Mouse (Mus musculus) erythroblast, adult 5-6 weeks (primary cell): ENCODE results near the gene Ppp1r3e. TPM values are rescaled to one million over a fixed set of nuclear protein-coding genes. Genes with fewer than 3 reads are reported as not detected.
A peak's percentile ranks its signal among the peaks of the same experiment; 100 is the strongest.

Experiments used
- ATAC-seq: replicated peaks from 2 replicates; pipeline ENCODE4 v1.8.0; 2016; ENCODE audit warnings: moderate number of reproducible peaks, mild to moderate bottlenecking, moderate TSS enrichment, inconsistent platforms; ENCODE audit not compliant: poor library complexity, low FRiP score, severe bottlenecking
- total RNA-seq, 2 experiments: library from RNA; stranded (forward) in 1 of 2; stranded (reverse) in 1 of 2; fragments of 150-400 nt in 1 of 2; fragments of 200-764, 138-1000 nt in 1 of 2; gene quantifications; 2 replicates each; pipeline versions ENCODE4 v1.2.3 to v1.2.4; 2015 to 2017; ENCODE audit warnings: low replicate concordance in 2 of 2

The Ppp1r3e gene
- total RNA-seq, 2 experiments from 2014 or later = 3.7 TPM; not detected in 1

- ATAC-seq = no peak
Observed at GRCm38 (mm10) chr14:54884022-54884712, 6.8 kb upstream of the Ppp1r3e start.

GRCm38 (mm10) chr14:54883154-54884021 is 6.0 kb upstream of the Ppp1r3e start, which contains the start of the genes Bcl2l2 and Gm20521:
Gene Bcl2l2 (plus strand): TSS chr14:54883377.
Gene Gm20521 (plus strand): TSS chr14:54883441.
- peak; percentile 65; the same call in 1 of the 2 replicates for ATAC-seq

- peak; percentile 81 for ATAC-seq
Observed at GRCm38 (mm10) chr14:54876539-54877047, 757 bp downstream of the Ppp1r3e start.

- ATAC-seq = 0 out of 2 replicates have a peak, but pooled peaks have one; percentile 2
Observed at GRCm38 (mm10) chr14:54875844-54876538, 1.4 kb downstream of the Ppp1r3e start.

GRCm38 (mm10) chr14:54874165-54874564 is 3.2 kb downstream of the Ppp1r3e start:
- no peak for ATAC-seq

- ATAC-seq = no peak
Observed at GRCm38 (mm10) chr14:54870861-54871260, 6.5 kb downstream of the Ppp1r3e start, which contains the start of gene Homez. Gene Homez (minus strand): TSS chr14:54870961.

GRCm38 (mm10) chr14:54868026-54868425 is 9.3 kb downstream of the Ppp1r3e start:
- no peak for ATAC-seq

GRCm38 (mm10) chr14:54866936-54867335 is 10.4 kb downstream of the Ppp1r3e start:
- no peak for ATAC-seq

GRCm38 (mm10) chr14:54866268-54866667 is 11.1 kb downstream of the Ppp1r3e start:
- ATAC-seq = no peak

- no peak for ATAC-seq
Observed at GRCm38 (mm10) chr14:54865626-54866025, 11.7 kb downstream of the Ppp1r3e start.

GRCm38 (mm10) chr14:54864313-54865036 is 12.9 kb downstream of the Ppp1r3e start:
- ATAC-seq = peak; percentile 66

GRCm38 (mm10) chr14:54863501-54864312 is 13.6 kb downstream of the Ppp1r3e start:
- ATAC-seq = peak; percentile 99

GRCm38 (mm10) chr14:54860511-54860910 is 16.8 kb downstream of the Ppp1r3e start:
- ATAC-seq = no peak

- no peak for ATAC-seq
Observed at GRCm38 (mm10) chr14:54857891-54858290, 19.5 kb downstream of the Ppp1r3e start.

GRCm38 (mm10) chr14:54856703-54857102 is 20.6 kb downstream of the Ppp1r3e start:
- no peak for ATAC-seq

- no peak for ATAC-seq
Observed at GRCm38 (mm10) chr14:54855726-54856125, 21.6 kb downstream of the Ppp1r3e start.

GRCm38 (mm10) chr14:54843461-54843860 is 33.9 kb downstream of the Ppp1r3e start:
- ATAC-seq = no peak

- no peak for ATAC-seq
Observed at GRCm38 (mm10) chr14:54823716-54824115, 53.6 kb downstream of the Ppp1r3e start.
